Mouse (Mus musculus): ENCODE results near the gene Tas2r119. TPM values are rescaled to one million over a fixed set of nuclear protein-coding genes. Genes with fewer than 3 reads are reported as not detected.

Gene Tas2r119
- not detected in 2 replicates for total RNA-seq (2017)

DNA sequence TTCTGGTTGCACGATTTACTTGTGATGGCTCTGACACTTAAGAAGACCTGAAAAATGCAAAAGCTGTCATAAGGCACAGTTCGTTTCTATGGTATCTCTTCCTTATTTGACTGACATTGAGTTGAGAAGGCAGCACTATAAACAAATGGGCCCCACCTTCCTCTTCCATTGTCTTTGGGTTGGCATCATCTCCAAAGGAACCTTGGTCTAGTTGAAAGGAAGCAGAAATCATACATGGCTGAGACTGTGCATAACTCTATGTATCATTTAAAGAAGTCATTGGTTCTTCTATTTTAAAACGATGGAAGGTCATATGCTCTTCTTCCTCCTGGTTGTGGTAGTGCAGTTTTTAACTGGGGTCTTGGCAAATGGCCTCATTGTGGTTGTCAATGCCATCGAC is at the start of gene Tas2r119:
Gene Tas2r119 (plus strand): TSS at position 301 of the 400 bp plus-strand sequence.
- no peak for ATAC-seq (ENCODE audit: extremely low read depth, insufficient number of reproducible peaks, low FRiP score, poor library complexity, severe bottlenecking)

DNA sequence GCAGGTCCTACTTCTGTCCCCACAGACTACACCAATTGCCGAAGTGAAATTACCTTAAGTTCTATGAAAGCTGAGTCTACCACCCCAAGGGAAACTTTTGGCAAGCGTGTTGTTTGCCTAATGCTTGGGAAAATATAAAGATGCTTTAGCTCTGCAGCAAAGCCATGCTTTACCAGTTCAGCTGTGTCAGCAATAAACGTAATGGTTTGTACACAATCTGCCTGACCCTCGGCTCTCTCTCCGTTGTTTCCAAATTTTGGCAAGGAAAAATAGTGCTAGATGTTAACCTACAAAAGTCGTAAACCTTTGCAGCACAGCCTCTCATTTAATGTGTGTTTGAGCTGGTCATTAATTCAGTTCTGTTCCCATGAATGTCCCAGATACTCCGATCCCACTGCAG is 44.8 kb upstream of the Tas2r119 start:
- ATAC-seq (ENCODE audit: extremely low read depth, insufficient number of reproducible peaks, low FRiP score, poor library complexity, severe bottlenecking): no peak

DNA sequence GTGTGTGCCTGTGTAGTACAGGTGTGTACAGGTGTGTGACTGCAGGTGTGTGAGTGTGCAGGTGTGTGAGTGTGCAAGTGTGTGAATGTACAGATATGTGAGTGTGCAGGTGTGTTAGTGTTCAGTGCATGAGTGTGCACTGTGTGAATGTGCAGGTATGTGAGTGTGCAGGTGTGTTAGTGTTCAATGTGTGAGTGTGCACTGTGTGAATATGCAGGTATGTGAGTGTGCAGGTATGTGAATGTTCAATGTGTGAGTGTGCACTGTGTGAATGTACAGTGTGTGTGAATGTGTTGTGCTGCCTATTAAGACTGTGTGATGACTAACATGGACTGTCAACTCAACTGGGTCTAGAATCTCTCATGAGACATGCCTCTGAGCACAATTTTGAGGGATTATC is 35.4 kb upstream of the Tas2r119 start:
- ATAC-seq (ENCODE audit: extremely low read depth, insufficient number of reproducible peaks, low FRiP score, poor library complexity, severe bottlenecking): no peak

DNA sequence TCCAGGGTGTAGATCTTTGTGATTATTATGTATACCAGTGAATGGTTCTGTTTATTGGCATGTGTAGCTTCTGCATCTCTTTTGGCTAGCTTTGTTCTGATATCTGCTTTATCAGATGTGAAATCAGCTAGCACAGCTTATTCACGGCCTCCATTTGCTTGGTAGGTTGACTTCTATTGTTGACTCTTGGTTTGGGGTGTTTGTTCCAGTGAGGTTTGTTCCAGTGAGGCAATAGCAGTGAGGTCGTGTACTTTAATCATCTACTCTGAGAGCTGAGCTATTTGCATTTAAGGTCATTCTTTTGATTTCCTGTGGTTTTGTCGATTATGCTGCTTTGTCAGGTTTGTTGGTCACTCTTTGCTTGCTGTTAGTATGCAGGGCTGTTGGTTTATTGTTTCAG is 32.8 kb upstream of the Tas2r119 start:
- ATAC-seq (ENCODE audit: extremely low read depth, insufficient number of reproducible peaks, low FRiP score, poor library complexity, severe bottlenecking): no peak

DNA sequence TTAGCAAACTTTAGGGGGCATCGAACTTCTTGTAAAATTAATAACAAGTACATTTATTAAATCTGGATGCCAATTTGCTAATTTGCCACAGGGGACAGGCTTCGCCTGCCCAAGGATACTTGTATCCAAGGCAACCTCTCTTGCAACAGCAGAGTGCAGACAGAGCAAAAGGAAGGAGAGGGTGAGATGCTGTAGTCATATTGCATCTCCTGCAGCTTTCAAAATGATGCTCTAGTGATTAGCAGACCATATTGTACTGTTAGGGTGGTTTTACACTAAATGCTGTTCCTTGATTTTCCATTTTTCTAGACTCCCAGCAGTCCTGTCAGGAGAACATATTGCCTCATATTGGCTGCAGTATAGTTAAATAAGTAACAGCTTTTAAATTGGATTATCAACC is 23.7 kb upstream of the Tas2r119 start:
- no peak for ATAC-seq (ENCODE audit: extremely low read depth, insufficient number of reproducible peaks, low FRiP score, poor library complexity, severe bottlenecking)

DNA sequence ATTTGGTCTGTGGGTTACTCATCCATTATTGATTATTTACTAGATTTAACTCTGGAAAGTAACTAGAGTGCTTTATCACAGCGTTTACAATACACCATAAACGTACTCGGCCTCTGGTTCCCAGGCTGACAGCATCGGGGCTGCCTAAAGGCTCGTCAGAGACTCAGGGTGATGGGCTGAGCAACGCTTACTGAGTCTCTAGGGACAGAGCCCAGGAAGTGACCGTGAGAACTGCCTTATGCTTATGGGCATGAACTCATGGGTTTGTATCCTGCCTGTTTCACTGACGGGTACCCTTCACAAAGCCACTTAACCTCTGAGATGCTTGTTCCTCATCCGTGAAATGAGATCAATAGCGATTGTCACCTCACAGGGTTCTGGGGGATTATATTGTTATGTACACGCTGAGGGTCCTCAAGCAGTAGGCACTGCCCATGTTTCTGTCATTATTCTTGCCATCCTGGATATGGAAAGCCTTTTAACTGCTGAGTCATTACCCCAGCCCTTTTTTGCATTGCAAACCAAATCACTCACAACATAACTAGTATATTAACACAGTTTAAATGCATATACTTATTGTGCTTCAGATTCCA is 23.1 kb upstream of the Tas2r119 start:
- no peak for ATAC-seq (ENCODE audit: extremely low read depth, insufficient number of reproducible peaks, low FRiP score, poor library complexity, severe bottlenecking)

DNA sequence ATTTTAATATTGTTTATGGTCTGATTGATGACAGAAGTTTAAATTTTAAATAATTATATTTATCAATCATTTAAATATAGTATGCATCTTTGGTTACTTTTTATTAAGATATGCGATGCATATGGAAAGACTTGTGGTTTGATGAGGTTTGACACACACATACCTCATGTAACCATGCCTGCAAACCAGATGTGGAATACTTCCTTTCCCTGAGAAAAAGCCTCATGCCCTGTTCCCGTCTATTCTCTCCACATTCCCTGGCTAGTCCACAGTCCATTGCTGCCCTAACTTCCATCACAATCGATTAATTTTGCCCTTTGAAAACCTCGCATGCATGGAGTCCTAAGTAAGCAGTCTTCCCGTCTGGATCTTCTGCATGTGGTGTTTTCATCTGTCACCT is 21.0 kb upstream of the Tas2r119 start:
- ATAC-seq (ENCODE audit: extremely low read depth, insufficient number of reproducible peaks, low FRiP score, poor library complexity, severe bottlenecking): no peak

DNA sequence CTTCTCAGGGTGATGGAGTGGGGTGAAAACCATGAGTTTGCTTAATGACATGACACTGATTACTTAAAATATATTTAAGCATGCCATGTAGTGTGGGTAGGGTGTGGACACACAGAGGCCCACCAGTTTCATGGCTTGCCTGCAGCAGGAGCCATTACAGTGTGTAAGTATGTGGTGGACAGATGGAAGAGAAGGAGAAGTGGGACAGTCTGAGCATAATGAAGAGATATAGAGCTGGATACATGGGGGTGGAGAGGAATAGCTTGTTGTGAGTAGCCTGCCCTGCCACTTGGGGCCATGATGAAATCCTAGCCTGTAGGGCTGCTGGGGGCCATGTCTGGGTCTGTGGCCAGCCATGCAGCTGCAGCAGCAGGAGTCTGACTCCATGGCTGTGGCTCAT is 16.8 kb upstream of the Tas2r119 start:
- ATAC-seq (ENCODE audit: extremely low read depth, insufficient number of reproducible peaks, low FRiP score, poor library complexity, severe bottlenecking): no peak

DNA sequence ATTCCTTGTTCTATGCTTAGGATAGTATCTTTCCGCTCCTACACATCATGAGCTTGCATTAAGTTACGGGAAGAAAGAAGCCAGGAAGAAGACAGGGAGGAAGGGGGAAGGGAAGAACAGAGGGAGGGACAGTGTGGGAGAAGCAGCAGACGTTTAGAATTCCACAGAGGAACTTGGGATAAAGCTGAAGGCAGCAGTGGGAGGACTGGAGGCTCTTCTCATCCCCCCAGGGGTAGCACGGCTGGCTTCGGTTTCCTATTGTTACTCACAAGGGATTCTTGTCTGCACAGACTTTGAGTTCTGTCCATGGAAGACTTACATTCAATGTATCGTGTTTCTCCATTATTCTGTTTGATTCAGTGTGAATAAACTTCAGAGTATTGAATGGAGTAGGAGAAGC is 5.3 kb upstream of the Tas2r119 start:
- ATAC-seq (ENCODE audit: extremely low read depth, insufficient number of reproducible peaks, low FRiP score, poor library complexity, severe bottlenecking): no peak

DNA sequence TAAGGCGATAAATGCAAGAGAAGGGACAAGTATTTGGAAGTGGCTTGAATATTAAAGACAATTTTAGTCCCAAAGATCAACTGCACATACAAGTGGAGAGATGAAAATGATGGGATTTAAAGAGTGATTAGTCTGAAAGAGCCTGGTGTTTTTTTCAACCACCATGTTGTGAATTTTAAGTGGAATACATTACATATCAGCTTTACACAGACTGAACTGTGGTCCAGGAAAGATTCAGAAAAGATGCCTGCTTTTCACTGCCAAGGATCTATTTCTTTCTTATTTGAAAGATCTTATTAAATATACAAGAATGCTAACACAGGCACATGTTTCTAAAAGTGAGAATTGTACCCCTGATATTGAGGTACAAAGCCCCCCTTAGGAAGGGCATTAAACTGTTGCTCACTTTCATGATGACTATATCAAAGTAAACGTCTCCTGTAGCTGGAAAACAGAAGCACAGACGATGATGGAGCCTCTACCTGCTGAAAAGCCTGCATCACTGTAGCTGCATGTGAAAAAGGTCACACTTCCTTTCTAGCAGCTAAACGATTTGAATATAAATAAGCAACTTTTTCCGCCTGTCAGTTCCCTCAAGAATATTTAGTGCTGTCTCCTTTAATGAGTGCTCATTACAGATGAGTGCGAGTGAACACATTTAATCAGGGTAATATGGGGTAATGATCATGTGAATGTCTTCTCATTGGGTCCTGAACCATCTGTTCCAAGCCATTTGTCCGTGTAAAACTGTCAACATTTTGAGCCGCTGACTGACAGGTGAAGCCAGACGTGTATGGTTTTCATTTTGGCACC is 4.7 kb upstream of the Tas2r119 start:
- ATAC-seq (ENCODE audit: extremely low read depth, insufficient number of reproducible peaks, low FRiP score, poor library complexity, severe bottlenecking): no peak

DNA sequence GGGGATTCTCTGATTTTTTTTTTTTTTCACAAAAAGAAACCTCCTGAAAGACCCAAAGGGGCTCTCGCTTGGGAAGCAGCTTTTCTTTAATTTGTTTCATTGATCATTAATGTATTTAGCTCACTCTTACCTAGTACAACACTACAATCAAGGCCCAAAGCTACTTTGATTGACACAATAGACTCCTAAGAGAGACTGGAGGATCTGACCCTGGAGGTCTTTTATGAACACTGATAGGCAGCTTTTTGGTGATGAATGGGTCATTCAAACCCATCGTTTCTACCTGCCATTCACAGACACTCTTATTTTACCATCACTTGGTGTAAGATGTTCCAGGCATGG is 4.1 kb upstream of the Tas2r119 start:
- no peak for ATAC-seq (ENCODE audit: extremely low read depth, insufficient number of reproducible peaks, low FRiP score, poor library complexity, severe bottlenecking)

DNA sequence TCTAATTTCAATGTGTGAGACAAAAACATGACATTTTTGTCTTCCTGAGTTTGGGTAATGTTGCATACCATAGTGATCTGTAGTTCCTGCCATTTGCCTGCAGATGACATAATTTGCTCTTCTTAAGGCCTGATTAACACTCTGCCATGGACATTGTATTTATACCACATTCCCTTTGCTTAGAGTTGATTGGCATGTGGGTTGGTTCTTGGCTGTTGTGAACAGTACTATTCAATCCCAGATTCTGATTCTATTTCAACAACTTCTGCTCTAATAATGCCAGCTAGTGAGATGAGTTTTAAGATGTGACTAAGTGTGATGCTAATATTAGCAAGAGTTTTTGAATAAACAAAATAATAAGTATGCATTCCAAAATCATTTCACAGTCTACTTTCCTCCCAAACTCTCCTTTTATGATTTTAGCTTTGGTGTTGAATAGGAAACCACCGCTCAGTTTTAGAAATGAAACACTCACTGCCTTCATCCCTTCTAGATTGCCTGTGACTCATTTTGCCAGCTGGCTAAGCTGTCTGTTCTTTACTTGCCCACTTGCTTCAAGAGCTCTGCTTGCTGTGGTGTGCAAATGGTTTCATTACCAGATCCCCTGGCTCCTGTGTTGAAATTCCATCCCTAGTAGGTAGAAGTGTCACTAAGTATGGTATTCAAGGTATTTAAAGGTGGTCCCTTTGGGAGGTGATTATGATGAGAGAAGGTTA is 3.1 kb downstream of the Tas2r119 start:
- ATAC-seq (ENCODE audit: extremely low read depth, insufficient number of reproducible peaks, low FRiP score, poor library complexity, severe bottlenecking): no peak

DNA sequence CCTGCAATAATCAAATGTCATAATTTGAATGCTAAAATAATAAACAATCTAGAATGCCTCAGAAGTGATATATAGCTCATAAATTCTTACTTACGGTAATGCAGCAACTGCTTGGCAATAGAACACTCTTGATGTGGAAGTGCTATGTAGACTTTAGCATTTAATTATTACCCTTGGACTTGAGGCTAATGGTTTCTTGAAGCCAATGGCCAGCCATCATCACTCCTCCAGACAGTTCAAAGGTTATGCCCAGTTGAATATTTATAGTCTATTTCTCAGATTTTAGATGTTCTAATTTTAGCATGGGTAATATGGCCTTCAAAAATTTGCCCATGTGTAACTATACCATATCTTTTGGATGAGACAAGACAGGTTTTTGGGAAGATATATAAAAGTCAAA is 4.9 kb downstream of the Tas2r119 start:
- ATAC-seq (ENCODE audit: extremely low read depth, insufficient number of reproducible peaks, low FRiP score, poor library complexity, severe bottlenecking): no peak

DNA sequence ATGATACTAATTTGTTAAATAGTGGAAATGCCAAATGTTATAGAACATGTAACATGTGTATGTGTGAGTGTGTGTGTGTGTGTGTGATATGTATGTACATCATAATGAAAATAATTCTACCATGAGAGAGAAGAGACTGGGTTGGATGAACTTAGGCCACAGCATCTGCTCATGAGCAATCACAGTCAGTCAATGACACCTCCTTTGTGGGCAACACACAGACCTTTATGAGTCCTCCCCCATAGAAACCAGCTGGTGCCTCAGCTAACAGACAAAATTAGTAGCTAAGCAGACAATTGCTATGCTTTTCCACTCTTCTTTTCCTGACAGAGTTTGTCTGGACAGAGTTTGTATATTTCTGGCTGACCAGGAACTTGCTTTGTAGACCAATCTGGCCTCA is 7.9 kb downstream of the Tas2r119 start:
- no peak for ATAC-seq (ENCODE audit: extremely low read depth, insufficient number of reproducible peaks, low FRiP score, poor library complexity, severe bottlenecking)

DNA sequence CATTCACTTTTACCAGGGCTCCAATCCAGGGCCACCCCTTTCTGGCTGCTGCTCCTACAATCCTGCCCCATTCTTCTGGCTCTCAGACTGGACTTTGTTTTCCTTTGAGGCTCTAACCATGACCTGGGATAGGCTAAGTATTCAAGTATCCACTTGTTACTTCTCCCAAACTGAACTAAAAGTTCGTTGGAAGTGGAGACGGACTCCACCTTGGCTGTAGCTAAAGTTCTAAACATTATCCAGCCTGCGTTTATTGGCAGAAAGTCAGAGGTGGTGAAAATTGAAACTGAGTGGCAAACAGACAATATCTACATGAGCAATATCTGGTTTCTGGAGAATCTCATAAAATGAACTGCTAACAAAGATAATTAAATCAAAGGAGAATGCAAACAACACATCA is 12.8 kb downstream of the Tas2r119 start:
- no peak for ATAC-seq (ENCODE audit: extremely low read depth, insufficient number of reproducible peaks, low FRiP score, poor library complexity, severe bottlenecking)

DNA sequence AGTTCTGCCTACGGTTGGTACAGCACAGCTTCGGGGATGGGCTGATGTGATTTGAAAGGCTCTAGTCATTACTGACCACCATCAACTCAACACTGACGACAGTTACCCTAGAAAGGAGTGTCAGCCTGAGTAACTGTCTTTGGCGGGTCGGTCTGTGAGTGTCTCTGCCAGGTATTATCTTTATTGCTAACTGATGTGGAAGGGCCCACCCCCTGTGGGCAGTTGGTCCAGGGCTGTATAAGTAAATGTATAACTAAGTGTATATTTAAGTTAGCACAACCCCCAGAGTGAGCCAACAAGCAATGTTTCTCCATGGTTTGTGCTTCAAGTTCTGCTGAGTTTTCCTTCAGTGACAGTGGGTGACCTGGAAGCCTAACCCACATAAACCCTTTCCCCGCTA is 13.3 kb downstream of the Tas2r119 start:
- no peak for ATAC-seq (ENCODE audit: extremely low read depth, insufficient number of reproducible peaks, low FRiP score, poor library complexity, severe bottlenecking)

DNA sequence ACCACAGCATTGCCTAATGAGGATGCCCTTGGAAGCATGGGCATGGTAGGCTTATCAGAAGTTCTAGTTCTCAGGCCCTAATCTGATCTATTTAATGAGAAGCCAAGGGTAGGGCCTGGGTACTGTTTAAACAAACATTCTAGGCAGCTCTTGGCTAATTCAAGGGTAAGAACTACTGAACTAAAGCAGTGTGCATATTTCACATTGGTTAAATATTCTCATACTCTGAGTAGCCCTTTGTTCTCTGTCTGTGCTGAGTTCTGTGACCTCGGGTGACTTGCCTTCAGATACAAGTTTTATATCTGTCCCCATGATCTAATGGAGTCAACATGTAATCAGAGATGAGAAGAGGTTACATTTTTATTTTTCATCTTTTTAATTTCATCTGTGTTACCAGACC is 15.9 kb downstream of the Tas2r119 start:
- ATAC-seq (ENCODE audit: extremely low read depth, insufficient number of reproducible peaks, low FRiP score, poor library complexity, severe bottlenecking): no peak

DNA sequence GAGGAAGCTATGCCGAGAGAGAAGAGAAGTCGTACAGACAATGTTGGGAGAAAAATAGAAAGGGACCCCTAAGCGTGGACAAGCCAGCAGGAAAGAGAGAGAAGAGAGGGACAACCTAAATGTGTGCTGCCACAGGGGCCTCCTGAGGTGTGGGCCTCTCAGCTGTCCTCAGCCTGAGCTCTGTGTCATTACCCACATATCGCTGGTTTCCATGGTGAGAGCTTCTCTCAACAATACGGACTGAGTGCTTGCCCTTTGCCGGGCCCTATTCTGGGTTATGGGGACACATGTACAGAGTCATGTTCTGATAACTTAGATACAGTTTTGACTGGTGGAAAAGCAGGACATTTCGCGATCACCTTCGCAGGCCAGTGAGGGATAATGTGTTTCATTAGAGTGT is 21.0 kb downstream of the Tas2r119 start:
- ATAC-seq (ENCODE audit: extremely low read depth, insufficient number of reproducible peaks, low FRiP score, poor library complexity, severe bottlenecking): no peak

DNA sequence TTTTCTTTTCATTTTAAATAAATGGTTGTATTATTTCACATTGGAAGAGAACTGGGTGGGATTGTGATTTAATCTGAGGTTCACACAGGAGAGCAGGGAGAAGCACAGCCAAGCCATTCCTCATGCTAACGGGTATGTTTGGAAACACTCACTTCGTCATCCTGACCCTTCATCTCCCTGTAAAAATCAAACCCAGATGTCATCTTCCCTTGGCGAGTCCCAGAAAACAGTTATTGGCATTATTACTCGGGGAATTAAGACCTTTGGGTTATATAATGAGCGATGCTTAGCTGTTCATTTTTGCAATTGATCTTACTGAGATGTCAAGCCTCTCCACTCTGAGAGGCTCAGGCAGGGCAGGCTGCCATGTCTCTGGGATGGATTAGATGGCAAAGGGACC is 21.5 kb downstream of the Tas2r119 start:
- ATAC-seq (ENCODE audit: extremely low read depth, insufficient number of reproducible peaks, low FRiP score, poor library complexity, severe bottlenecking): no peak

DNA sequence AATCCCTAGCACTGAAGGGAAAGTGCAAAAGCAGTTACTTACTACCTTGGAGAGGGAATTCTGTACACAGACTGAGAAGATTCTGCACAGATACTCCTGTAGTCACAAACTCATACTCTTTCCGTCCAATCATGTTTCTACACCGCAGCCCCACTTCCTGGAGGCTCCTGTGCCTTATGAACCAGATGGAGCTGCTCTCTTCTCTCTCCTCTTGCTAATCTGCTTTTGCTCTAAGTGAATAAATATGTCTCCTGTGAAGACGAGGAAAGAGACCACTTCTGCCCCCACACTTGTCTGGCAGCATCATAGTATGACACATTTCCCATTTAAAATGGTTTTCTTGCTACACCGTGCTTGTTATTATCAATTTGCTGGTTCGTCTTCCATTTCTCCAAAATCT is 26.2 kb downstream of the Tas2r119 start:
- ATAC-seq (ENCODE audit: extremely low read depth, insufficient number of reproducible peaks, low FRiP score, poor library complexity, severe bottlenecking): no peak
